Mouse (Mus musculus) ovary, postnatal 14 days (tissue): ENCODE measurements around the gene Iqce.

Experiments used
- DNase-seq: peaks from one replicate; pipeline ENCODE4 v3.0.0; 2022; ENCODE audit warnings: low spot score

Gene Iqce

GRCm38 (mm10) chr5:140615321-140616109 lies 86.7 kb downstream of the Iqce start:
- no peak for DNase-seq

- no peak for DNase-seq
Observed at GRCm38 (mm10) chr5:140614837-140615236, 87.3 kb downstream of the Iqce start.

GRCm38 (mm10) chr5:140614141-140614540 lies 88.0 kb downstream of the Iqce start:
- no peak for DNase-seq

- no peak for DNase-seq
Observed at GRCm38 (mm10) chr5:140612191-140612590, 90.0 kb downstream of the Iqce start.
